Mouse (Mus musculus) embryonic facial prominence, embryonic 12.5 days (tissue): ENCODE measurements at regions not wholly inside any gene's neighbourhood (a gene's known extent, or its start where the extent isn't known, plus 50 kb on each side); places are given as distances from the start of the nearest gene placed in this dataset.
A peak's percentile ranks its signal among the peaks of the same experiment; 100 is the strongest.

Source experiments
- ATAC-seq: fragments of 200-750 bp; cut with Nextera tagmentation; 2 replicates; pipeline ENCODE4 v1.8.0; 2017; ENCODE audit not compliant: insufficient number of reproducible peaks, insufficient read depth, low FRiP score, low TSS enrichment
- H3K27ac ChIP-seq: fragments of 300-500 bp; sonication (generic); 2 replicates; pipeline ENCODE4 v1.5.1; 2016; ENCODE audit warnings: mild to moderate bottlenecking
- H3K27me3 ChIP-seq: fragments of 300-500 bp; sonication (generic); 2 replicates; pipeline ENCODE4 v1.6.1; 2016; ENCODE audit warnings: mild to moderate bottlenecking, moderate library complexity
- H3K36me3 ChIP-seq: fragments of 300-500 bp; sonication (generic); 2 replicates; pipeline ENCODE4 v1.6.1; 2016; ENCODE audit warnings: mild to moderate bottlenecking
- H3K4me1 ChIP-seq: fragments of 300-500 bp; sonication (generic); 2 replicates; pipeline ENCODE4 v1.6.1; 2016
- H3K4me2 ChIP-seq: fragments of 300-500 bp; sonication (generic); replicated peaks from 2 replicates; pipeline ENCODE4 v1.6.1; 2016; ENCODE audit warnings: mild to moderate bottlenecking, moderate library complexity
- H3K4me3 ChIP-seq: fragments of 300-500 bp; sonication (generic); 2 replicates; pipeline ENCODE4 v1.5.1; 2016; ENCODE audit warnings: mild to moderate bottlenecking
- H3K9ac ChIP-seq: fragments of 300-500 bp; sonication (generic); 2 replicates; pipeline ENCODE4 v1.6.1; 2016; ENCODE audit warnings: mild to moderate bottlenecking, moderate library complexity
- H3K9me3 ChIP-seq: fragments of 300-500 bp; sonication (generic); 2 replicates; pipeline ENCODE4 v1.6.1; 2016; ENCODE audit warnings: mild to moderate bottlenecking, moderate library complexity
- WGBS: fragments of 180-500 bp; shearing (Covaris S2); methylation state at CpG from one replicate; pipeline ENCODE4 v1.1.7; 2016; 5-methylcytosine and 5-hydroxymethylcytosine counted together

DNA sequence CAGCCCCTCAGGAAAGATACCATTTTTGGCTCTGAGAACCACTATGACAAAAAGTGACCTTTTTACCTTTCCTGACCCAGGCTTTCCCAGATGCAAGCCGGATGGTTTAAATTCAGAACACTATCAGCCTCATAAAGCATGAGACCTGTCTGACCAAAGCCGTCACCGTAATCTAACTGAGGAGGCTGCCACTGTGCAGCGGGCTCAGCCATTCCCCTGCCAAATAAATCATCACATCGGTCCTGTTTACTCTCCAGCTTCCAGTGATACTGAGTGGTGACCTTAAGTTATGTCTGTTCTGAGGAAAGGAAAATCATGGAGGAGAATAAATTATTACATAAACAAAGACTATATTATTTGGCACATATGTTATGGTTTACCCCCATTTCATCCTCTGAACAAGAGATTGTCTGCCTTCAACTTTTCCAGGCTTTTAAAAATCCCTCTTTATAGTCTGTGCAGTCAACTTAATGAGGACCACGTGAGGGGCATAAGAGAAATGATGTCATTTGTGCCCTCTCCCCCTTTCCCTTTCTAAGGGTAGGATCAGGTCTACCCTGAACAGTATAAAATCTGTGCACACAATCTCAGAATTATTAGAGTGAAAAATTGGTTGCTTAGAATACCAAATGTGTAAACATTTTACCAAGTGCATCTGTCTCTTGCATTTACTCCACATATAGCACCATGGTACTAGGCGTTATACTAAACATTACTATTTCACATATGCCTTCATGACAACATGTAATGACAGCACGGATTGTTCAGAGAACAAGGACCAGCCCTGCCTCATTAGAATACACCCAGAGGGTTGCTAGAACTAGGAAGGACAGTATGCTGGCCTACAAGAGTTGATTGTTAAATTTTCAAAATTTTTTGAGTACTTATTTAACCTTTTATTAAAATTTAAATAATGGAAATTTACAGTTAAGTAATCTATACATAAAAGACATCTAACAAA lies 401.9 kb upstream of the Xrcc4 start:
- H3K4me2 ChIP-seq = 0 out of 2 replicates have a peak overlapping the region, but pooled peaks have one; percentile 5
- 0 out of 2 replicates have a peak overlapping the region, but pooled peaks have one; percentile 54 for H3K27ac ChIP-seq
- no peak overlapping the region for H3K4me3 ChIP-seq
- no peaks in the 10 kb centered on the region for H3K27me3 ChIP-seq
- H3K9ac ChIP-seq = no peak overlapping the region
- no peaks in the 10 kb centered on the region for H3K36me3 ChIP-seq
- WGBS = 26% methylated on average over 8 of the region's 8 CpGs
- H3K4me1 ChIP-seq = peaks cover 3% of the 10 kb centered on the region
- 0 out of 2 replicates have a peak, but pooled peaks have one; percentile 35 for ATAC-seq
- no peaks in the 10 kb centered on the region for H3K9me3 ChIP-seq

DNA sequence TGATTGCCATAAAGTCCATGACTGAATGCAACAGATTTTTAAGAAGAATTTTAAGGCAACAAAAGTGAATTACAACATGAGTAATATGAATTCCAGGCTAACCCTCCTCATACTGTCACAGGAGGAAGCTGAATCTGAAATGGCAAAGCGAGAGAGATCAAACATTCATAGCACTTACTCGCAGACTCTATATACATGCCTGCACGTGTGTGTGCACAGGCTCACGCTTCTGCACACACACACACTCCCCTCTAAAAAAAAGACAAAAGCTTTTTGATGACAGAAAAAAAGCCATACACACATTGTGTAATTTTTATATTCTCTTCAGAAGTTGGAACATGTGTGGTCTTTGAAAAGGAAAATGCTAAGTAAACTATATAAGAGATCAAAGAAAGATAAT lies 391.1 kb upstream of the Xrcc4 start:
- Histone ChIP-seq H3K36me3 (no peaks in the 10 kb centered on the region), H3K9ac (no peak overlapping the region), H3K27me3 (no peaks in the 10 kb centered on the region), H3K4me1 (no peaks in the 10 kb centered on the region), H3K4me3 (no peak overlapping the region), H3K4me2 (no peak overlapping the region), H3K27ac (no peak overlapping the region), H3K9me3 (no peaks in the 10 kb centered on the region)
- no peak for ATAC-seq
- 89% methylated on average over 4 of the region's 4 CpGs for WGBS

DNA sequence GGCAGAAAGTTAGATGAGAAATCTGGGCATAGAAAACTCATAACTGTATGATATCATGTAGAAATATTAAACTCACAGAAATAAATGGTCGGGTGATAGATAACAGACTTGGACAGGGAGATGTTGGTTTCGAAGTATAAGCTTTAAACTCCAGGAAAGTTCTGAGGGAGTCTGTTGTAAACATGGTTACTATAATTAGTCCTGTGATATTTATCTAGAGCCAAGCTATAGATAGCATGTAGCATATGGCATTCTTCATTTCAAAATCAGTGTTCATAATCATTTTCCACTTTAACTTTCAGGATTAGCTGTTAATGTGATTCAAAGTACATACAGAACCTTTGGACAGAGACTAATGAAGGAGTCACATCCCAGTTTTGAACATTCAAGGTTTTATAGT lies 387.5 kb upstream of the Xrcc4 start:
- Histone ChIP-seq H3K9ac (no peak overlapping the region), H3K36me3 (no peaks in the 10 kb centered on the region), H3K9me3 (no peaks in the 10 kb centered on the region), H3K27me3 (no peaks in the 10 kb centered on the region), H3K27ac (no peak overlapping the region), H3K4me1 (no peaks in the 10 kb centered on the region), H3K4me3 (no peak overlapping the region), H3K4me2 (no peak overlapping the region)
- ATAC-seq = no peak
- 90% methylated on average over 2 of the region's 2 CpGs for WGBS

DNA sequence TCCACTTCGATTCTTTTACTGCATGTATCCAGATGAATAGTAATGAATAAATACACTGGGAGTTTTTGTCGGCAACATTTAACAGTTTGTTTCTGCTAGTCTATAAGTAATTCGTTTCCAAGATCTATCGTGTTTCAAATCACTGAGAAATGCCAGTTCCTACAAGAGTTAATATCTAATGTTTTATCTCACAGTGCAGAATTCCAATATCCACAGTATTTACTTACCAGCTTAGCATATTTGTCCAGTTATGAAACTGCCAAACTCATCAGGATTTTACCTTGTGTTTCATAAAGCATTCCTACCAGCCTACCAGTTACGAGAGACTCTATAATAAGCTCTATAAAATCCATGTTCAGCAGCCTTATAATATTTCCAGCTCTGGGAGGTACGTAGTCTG lies 385.1 kb upstream of the Xrcc4 start:
- Histone ChIP-seq H3K9ac (no peak overlapping the region), H3K4me3 (no peak overlapping the region), H3K27me3 (no peaks in the 10 kb centered on the region), H3K4me2 (no peak overlapping the region), H3K27ac (no peak overlapping the region), H3K4me1 (no peaks in the 10 kb centered on the region), H3K36me3 (no peaks in the 10 kb centered on the region), H3K9me3 (no peaks in the 10 kb centered on the region)
- 81% methylated on average over 6 of the region's 6 CpGs for WGBS
- no peak for ATAC-seq

DNA sequence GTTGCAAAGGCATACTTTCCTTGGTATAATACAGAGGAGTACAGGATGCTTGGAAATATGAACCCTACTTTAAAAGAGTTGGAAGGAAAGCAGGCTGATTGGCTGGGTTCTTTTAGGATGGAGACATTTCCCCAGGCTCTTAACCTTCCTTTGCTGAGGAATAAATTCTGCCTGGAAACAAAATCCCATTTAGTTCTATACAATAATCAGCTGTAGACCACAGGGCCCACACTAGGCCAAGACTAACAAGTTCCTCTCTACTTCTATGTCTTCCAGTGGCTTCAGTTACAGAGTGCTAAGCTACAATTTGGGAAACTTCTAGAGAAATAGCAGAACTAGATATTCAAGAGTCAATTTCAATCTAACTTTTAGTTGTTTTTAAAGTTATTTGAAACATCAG lies 384.6 kb upstream of the Xrcc4 start:
- Histone ChIP-seq H3K4me2 (no peak overlapping the region), H3K4me3 (no peak overlapping the region), H3K9me3 (no peaks in the 10 kb centered on the region), H3K27me3 (no peaks in the 10 kb centered on the region), H3K27ac (no peak overlapping the region), H3K36me3 (no peaks in the 10 kb centered on the region), H3K9ac (no peak overlapping the region), H3K4me1 (no peaks in the 10 kb centered on the region)
- ATAC-seq = no peak

DNA sequence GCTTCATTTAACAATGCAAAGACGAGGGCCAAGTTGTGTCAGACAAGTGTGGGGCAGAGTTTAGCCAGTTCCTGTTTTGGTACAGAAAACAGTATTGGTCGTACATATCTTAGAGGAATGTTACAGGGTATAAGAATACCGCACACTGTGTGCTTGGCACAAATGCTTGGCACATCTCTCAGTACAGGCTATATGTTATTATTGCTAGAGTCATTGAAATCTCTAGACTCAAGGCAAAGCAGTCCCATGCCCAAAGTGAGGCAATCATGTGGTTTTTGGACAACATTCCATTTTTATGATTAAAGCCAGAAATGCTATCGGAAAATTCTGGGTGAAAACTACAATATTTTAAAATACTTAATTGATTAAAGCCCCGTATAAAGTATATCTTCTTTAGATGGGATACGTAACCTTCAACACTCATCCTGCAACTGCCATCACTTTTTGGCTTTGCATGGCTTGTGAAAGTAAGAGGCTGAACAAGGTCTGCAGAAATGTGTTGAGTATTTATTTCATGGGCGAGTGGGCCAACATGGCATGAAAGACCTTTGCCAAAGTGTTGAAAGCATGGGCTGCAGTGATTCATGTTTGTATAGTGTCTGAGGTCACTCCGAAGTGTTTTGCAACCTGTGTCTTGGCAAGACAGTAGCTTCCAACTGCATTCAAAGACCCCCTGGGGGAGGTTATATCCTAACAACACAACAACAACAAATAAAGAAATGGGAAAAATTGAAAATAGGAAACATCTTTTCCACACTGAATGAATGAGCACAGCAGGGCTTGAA lies 383.8 kb upstream of the Xrcc4 start:
- Histone ChIP-seq H3K27me3 (no peaks in the 10 kb centered on the region), H3K4me3 (no peak overlapping the region), H3K36me3 (no peaks in the 10 kb centered on the region), H3K4me2 (no peak overlapping the region), H3K9ac (no peak overlapping the region), H3K4me1 (no peaks in the 10 kb centered on the region), H3K9me3 (no peaks in the 10 kb centered on the region), H3K27ac (no peak overlapping the region)
- no peak for ATAC-seq
- 86% methylated on average over 8 of the region's 8 CpGs for WGBS

DNA sequence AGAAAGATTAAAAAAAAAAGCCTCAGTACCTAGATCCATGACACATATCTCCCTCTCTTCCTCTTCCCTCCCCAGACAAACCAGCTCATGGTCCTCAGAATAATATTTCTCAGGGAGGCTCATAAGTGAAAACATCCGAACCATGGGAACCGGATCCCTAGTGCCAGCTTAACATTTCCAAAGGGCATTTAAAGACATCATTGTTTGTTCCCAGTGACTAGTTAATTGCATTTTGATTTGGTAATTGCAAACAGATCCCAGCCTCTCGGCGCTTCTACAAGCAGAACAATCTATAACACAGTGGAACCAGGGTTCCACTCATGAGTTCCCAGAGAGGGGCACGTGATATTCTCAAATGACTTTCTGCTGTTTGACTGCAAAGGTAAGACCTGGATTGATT lies 376.7 kb upstream of the Xrcc4 start:
- Histone ChIP-seq H3K4me3 (no peak overlapping the region), H3K4me1 (no peaks in the 10 kb centered on the region), H3K27ac (no peak overlapping the region), H3K9ac (no peak overlapping the region), H3K27me3 (no peaks in the 10 kb centered on the region), H3K4me2 (no peak overlapping the region), H3K36me3 (no peaks in the 10 kb centered on the region), H3K9me3 (no peaks in the 10 kb centered on the region)
- 0 out of 2 replicates have a peak, but pooled peaks have one; percentile 47 for ATAC-seq
- 20% methylated on average over 5 of the region's 5 CpGs for WGBS

DNA sequence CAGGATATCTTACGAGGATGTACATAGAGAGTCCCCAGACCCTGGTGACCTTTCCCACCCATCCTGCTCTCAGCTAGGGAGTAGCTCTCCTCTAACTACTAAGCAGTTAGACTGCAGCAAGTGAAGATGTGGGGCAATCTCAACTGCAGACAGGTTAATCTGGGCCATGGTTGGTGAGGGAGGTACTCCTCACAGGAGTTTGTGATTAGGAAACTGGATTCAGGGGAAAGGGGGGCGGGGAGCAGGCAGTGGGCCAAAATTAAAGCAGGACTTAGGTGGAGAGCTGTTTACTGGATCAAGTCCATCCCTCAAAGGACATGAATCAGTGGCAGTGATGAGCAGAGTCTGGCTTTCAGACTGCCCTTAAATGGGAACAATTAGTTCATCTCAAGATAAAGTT lies 374.6 kb upstream of the Xrcc4 start:
- H3K27ac ChIP-seq = no peak overlapping the region
- no peak overlapping the region for H3K9ac ChIP-seq
- WGBS = 58% methylated on average over 2 of the region's 2 CpGs
- H3K4me1 ChIP-seq = no peaks in the 10 kb centered on the region
- H3K9me3 ChIP-seq = no peaks in the 10 kb centered on the region
- H3K4me2 ChIP-seq = no peak overlapping the region
- ATAC-seq = no peak
- H3K27me3 ChIP-seq = no peaks in the 10 kb centered on the region
- no peaks in the 10 kb centered on the region for H3K36me3 ChIP-seq
- no peak overlapping the region for H3K4me3 ChIP-seq

DNA sequence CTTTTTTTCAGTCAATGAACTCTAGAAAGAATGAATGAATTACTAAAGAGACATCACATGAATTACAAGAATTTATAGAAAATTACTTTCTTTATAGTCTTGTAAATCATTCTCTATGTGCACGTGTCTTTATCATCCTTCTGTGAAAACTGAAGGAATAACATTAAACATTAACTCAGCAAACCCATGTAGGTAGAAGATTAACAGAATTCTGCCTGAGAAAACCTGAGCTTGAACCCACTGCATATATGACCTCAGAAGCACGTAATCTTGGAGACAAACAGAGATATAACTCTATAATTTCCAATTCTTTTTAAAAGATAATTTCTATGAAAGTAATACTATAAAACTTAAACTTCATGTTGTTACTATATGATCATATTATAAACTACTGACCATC lies 374.0 kb upstream of the Xrcc4 start:
- Histone ChIP-seq H3K4me3 (no peak overlapping the region), H3K4me2 (no peak overlapping the region), H3K4me1 (no peaks in the 10 kb centered on the region), H3K27ac (no peak overlapping the region), H3K27me3 (no peaks in the 10 kb centered on the region), H3K9me3 (no peaks in the 10 kb centered on the region), H3K36me3 (no peaks in the 10 kb centered on the region), H3K9ac (no peak overlapping the region)
- WGBS = 85% methylated on average over 2 of the region's 2 CpGs
- ATAC-seq = no peak

DNA sequence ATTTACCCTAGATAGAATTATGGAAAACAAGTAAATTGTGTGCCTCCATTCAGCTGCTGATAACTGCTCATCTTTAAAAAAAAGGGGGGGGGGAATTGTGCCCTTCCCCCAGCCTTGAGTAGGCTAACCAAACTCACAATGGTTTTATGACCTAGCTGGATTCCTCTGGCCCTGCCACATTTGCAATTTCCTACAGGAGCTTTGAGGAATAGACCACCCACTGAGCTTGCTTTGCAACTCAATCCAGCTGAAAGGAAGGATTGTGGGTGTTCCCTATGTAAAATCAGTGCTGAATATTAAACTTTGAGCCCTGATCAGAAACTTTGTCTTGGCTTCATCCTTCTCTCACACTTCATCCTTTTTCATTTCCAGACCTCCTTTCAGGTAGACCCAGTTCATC lies 365.2 kb upstream of the Xrcc4 start:
- Histone ChIP-seq H3K4me1 (no peaks in the 10 kb centered on the region), H3K4me3 (no peak overlapping the region), H3K27me3 (no peaks in the 10 kb centered on the region), H3K36me3 (no peaks in the 10 kb centered on the region), H3K9me3 (no peaks in the 10 kb centered on the region), H3K27ac (no peak overlapping the region), H3K4me2 (no peak overlapping the region), H3K9ac (no peak overlapping the region)
- no peak for ATAC-seq

DNA sequence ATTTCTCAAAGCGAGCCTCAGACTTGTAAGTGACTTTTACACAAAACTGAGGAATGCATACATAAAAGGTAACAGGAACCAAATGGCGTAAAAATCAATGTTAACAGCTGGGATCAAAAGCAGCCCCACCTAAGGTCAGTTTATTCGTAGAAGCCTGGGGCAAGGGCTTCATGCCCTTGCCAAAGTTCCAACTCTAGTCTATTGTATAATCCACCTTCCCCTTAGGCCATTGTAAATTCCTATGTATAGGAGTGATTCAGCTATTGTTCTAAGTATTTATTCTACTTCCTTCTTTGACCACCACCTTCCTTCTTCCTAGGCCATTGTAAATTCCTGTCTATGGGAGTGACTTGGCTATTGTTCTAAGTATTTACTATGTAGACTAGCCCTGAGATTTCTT lies 337.5 kb upstream of the Xrcc4 start:
- Histone ChIP-seq H3K36me3 (no peaks in the 10 kb centered on the region), H3K4me2 (no peak overlapping the region), H3K4me1 (no peaks in the 10 kb centered on the region), H3K9ac (no peak overlapping the region), H3K27ac (no peak overlapping the region), H3K4me3 (no peak overlapping the region), H3K27me3 (no peaks in the 10 kb centered on the region), H3K9me3 (no peaks in the 10 kb centered on the region)
- WGBS = 86% methylated on average over 3 of the region's 3 CpGs
- ATAC-seq = no peak

DNA sequence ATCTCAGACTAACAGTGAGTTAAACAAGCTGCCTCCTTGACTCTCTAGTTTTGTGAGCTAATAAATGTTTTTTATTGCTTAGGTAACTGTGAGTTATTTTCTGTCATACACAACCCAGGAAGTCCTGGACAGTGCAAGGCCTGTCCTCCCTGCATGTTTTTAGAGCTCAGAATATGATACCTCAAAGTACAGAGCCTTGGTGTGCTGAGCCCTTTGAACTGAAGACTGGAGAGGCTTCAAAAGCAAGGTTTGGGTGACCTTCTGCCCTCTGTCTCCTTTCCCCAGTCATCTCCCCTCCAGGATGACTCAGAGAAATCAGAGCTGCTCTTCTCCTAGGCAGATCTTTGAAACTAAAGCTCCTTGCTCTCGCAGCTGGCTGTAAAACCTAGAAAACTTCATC lies 336.0 kb upstream of the Xrcc4 start:
- no peak overlapping the region for H3K9ac ChIP-seq
- H3K4me3 ChIP-seq = no peak overlapping the region
- ATAC-seq = no peak
- H3K4me2 ChIP-seq = no peak overlapping the region
- no peaks in the 10 kb centered on the region for H3K9me3 ChIP-seq
- H3K27me3 ChIP-seq = no peaks in the 10 kb centered on the region
- 0 out of 2 replicates have a peak, but pooled peaks cover 4% of the 10 kb centered on the region for H3K4me1 ChIP-seq
- no peaks in the 10 kb centered on the region for H3K36me3 ChIP-seq
- no peak overlapping the region for H3K27ac ChIP-seq
- WGBS = 51% methylated on average over 1 of the region's 1 CpGs
